Mouse (Mus musculus) myocyte (in vitro differentiated cells): Measurements from ENCODE around the gene Frk. TPM values are rescaled to one million over a fixed set of nuclear protein-coding genes. Genes with fewer than 3 reads are reported as not detected.
"Not testable (repeated sequence)": the region's sequence is repeated elsewhere in the genome, so short reads cannot be mapped to it uniquely, and the experiment has no call there.

Experiments used
- H3K27me3 ChIP-seq: one replicate; pipeline ENCODE4 v1.6.1; 2011; ENCODE audit not compliant: control insufficient read depth, insufficient read depth, insufficient read length
- H3K36me3 ChIP-seq: one replicate; pipeline ENCODE4 v1.6.1; 2011; ENCODE audit not compliant: control insufficient read depth, insufficient read depth
- H3K4me2 ChIP-seq: one replicate; pipeline ENCODE4 v1.6.1; 2011; ENCODE audit warnings: low read depth, control low read depth
- H3K4me3 ChIP-seq: one replicate; pipeline ENCODE4 v1.5.1; 2011; ENCODE audit warnings: mild to moderate bottlenecking, control low read depth, moderate library complexity
- H3K79me2 ChIP-seq: one replicate; pipeline ENCODE4 v1.6.1; 2011; ENCODE audit not compliant: control insufficient read depth, insufficient read depth
- H3ac ChIP-seq: one replicate; pipeline ENCODE4 v1.6.1; 2011; ENCODE audit not compliant: control insufficient read depth, insufficient read length
- CEBPB ChIP-seq: IDR thresholded peaks from 2 replicates; pipeline ENCODE4 v1.6.1; 2011; ENCODE audit warnings: mild to moderate bottlenecking, moderate library complexity; ENCODE audit not compliant: poor library complexity, insufficient read depth, severe bottlenecking
- E2F4 ChIP-seq: IDR thresholded peaks from one replicate; pipeline ENCODE4 v1.6.1; 2011; ENCODE audit warnings: mild to moderate bottlenecking, control low read depth, moderate library complexity; ENCODE audit not compliant: insufficient read depth
- MAX ChIP-seq: IDR thresholded peaks from one replicate; pipeline ENCODE4 v1.6.1; 2011; ENCODE audit warnings: low read depth, mild to moderate bottlenecking, control low read depth
- MYOD1 ChIP-seq, 3 experiments: IDR thresholded peaks; one replicate each; pipeline ENCODE4 v1.6.1; 2011; ENCODE audit warnings: control low read depth in 2 of 3, low read depth in 2 of 3, mild to moderate bottlenecking in 2 of 3, moderate library complexity in 1 of 3; ENCODE audit not compliant: insufficient read length in 2 of 3, control insufficient read depth in 1 of 3
- MYOG ChIP-seq, 3 experiments: IDR thresholded peaks; one replicate each; pipeline ENCODE4 v1.6.1; 2011; ENCODE audit warnings: control low read depth in 2 of 3, low read depth in 2 of 3, mild to moderate bottlenecking in 2 of 3; ENCODE audit not compliant: insufficient read length in 2 of 3, control insufficient read depth in 1 of 3, insufficient read depth in 1 of 3
- POLR2A ChIP-seq: IDR thresholded peaks from one replicate; pipeline ENCODE4 v1.6.1; 2011; ENCODE audit warnings: low read depth, mild to moderate bottlenecking, control low read depth, moderate library complexity; ENCODE audit not compliant: insufficient read length
- POLR2AphosphoS2 ChIP-seq: IDR thresholded peaks from one replicate; pipeline ENCODE4 v1.6.1; 2011; ENCODE audit warnings: low read depth, control low read depth; ENCODE audit not compliant: insufficient read length
- REST ChIP-seq: IDR thresholded peaks from one replicate; pipeline ENCODE4 v1.6.1; 2011; ENCODE audit warnings: mild to moderate bottlenecking, control low read depth, moderate library complexity; ENCODE audit not compliant: insufficient read depth, insufficient read length
- SRF ChIP-seq: IDR thresholded peaks from one replicate; pipeline ENCODE4 v1.6.1; 2011; ENCODE audit warnings: low read depth; ENCODE audit not compliant: control insufficient read depth, insufficient read length
- TCF12 ChIP-seq: IDR thresholded peaks from one replicate; pipeline ENCODE4 v1.6.1; 2011; ENCODE audit warnings: mild to moderate bottlenecking, control low read depth; ENCODE audit not compliant: poor library complexity, insufficient read depth, severe bottlenecking
- TCF3 ChIP-seq: IDR thresholded peaks from one replicate; pipeline ENCODE4 v1.6.1; 2011; ENCODE audit warnings: low read depth, control low read depth; ENCODE audit not compliant: insufficient read length
- USF1 ChIP-seq: IDR thresholded peaks from one replicate; pipeline ENCODE4 v1.6.1; 2011; ENCODE audit warnings: low read depth, mild to moderate bottlenecking, control low read depth, moderate library complexity
- polyA plus RNA-seq: library from polyadenylated mRNA; unstranded; fragments of >200 nt; fragmentation: generic; extraction: Trizol; gene quantifications from one replicate; pipeline ENCODE4 v1.2.1, GENCODE M21; 2012; ENCODE audit warnings: missing spikeins

Frk gene
- polyA plus RNA-seq = 0.90 TPM

DNA sequence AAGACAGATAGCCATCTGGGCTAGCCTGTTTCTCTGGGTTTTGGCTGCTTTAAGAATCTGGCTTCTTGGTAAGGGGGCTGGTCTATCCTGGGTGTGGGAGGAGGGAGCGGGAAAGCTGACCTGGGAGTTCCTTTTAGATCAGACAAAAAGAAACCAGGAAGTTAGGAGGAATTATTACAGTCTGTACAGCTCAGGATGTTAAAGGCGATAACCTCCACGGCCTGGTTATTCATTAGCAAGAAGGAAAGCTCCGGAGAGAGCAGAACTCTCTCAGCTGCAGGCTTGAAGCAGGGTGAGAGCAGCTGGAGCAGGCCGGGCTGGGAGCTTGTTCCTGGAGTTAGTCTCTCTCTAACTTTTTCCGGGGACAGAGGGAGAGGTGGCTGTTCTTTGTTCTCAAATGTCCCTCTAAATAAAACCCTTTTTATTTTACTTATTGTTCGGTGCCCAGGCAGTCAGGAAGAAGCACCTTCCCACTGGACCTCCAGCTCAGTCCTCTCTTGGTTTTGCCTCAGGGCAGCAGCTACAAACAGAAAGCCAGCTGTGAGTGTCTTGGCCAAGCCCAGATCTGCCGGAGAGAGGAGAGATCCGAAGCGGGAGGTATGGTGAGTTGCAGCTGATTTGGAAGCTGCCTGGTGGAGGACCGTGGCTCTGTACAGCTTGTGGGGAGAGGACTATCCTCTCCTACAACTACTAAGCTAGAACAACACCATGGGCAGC, at the start of gene Frk:
Gene Frk (plus strand): TSS at position 103 of the 717 bp plus-strand sequence.
- H3K36me3 ChIP-seq = no peaks in the 10 kb centered on the region
- peak within 1 kb of the TSS; percentile 24 for H3ac ChIP-seq
- TF ChIP-seq TCF12 (no peak), CEBPB (no peak), MYOD1 (IDR thresholded peaks at IDR 0.05; ENCODE audit: control insufficient read depth in 1 of 3, insufficient read length in 2 of 3, low read depth in 2 of 3) (peak in 1 of 3 experiments; percentile 3), POLR2A (peak; percentile 4)
- H3K4me2 ChIP-seq = peak within 1 kb of the TSS; percentile 84
- H3K4me3 ChIP-seq = peak within 1 kb of the TSS; percentile 75
- no peaks in the 10 kb centered on the region for H3K27me3 ChIP-seq
- H3K79me2 ChIP-seq = no peaks in the 10 kb centered on the region

DNA sequence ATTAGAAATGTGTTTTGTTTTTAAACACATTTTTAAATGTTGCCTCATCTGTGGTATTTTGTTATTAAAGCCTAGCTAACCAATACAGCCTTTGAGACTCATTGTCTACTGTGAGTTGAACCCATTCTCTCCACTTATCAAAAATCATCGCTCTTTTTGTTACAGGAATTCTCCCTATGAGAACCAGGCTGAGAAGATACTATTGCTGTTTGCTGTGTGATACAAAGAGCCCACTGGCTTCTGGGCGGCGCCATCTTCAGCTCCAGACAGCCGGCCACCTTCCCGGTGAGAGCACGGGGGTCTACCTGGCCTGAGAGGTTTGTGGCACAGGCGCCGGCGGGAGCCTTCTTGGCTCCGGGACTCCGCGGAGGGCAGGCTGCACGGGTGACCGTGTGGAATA, 49.0 kb upstream of the Frk start:
- not testable (repeated sequence) for H3K36me3 ChIP-seq, H3K27me3 ChIP-seq, H3K4me3 ChIP-seq, H3ac ChIP-seq, H3K79me2 ChIP-seq, H3K4me2 ChIP-seq

DNA sequence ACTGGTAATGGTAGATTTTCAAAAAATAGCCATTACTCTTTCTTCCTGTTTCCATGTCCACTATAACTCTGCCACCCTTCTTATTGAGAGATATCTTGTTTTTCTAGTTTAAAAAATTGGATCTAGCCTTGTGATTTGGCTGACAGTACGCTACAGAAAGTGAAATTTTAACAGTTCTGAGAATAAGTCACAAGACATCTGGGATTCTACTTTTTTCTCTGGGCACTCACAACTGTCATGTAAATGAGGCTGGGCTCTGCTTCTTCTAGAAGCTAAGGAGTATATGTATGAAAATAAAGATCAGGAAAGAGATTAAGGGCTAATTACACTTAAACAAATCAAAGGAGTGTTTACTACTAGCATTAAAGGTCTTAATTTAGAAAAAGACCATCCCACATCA, 33.7 kb upstream of the Frk start:
- H3K79me2 ChIP-seq = no peaks in the 10 kb centered on the region
- H3ac ChIP-seq = no peak overlapping the region
- H3K36me3 ChIP-seq = no peaks in the 10 kb centered on the region
- no peaks in the 10 kb centered on the region for H3K27me3 ChIP-seq
- no peak overlapping the region for H3K4me3 ChIP-seq
- no peak overlapping the region for H3K4me2 ChIP-seq
- TF ChIP-seq POLR2A = no peak

DNA sequence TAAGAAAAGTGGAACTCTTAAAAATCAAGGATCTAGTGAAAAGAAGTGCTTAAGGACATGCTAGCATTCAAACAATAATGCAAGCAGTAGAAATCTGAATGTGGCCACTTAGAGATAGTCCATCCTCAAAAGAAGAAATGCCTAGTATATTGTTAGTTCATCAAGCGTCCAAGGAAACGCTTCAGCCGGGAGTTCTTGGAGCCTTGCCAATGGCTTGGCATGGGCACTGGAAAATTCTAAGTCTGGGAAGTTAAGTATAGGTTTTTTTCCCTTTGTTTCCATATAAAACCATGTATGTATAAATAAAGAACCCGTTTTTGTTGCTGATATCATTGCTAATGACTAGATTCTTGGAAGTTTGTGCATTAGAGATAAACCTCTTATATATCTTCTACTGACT, 21.7 kb upstream of the Frk start:
- H3K36me3 ChIP-seq = no peaks in the 10 kb centered on the region
- no peak overlapping the region for H3K4me2 ChIP-seq
- H3K4me3 ChIP-seq = no peak overlapping the region
- TF ChIP-seq E2F4 = no peak
- no peak for TF ChIP-seq SRF
- TF ChIP-seq POLR2A = no peak
- no peak for TF ChIP-seq POLR2AphosphoS2
- no peak for TF ChIP-seq REST
- no peak for TF ChIP-seq TCF12
- TF ChIP-seq TCF3 = no peak
- TF ChIP-seq MYOG (IDR thresholded peaks at IDR 0.05; ENCODE audit: control insufficient read depth in 1 of 3, insufficient read depth in 1 of 3, insufficient read length in 2 of 3, low read depth in 2 of 3) = no peak
- TF ChIP-seq MYOD1 (IDR thresholded peaks at IDR 0.05; ENCODE audit: control insufficient read depth in 1 of 3, insufficient read length in 2 of 3, low read depth in 2 of 3) = no peak
- no peak for TF ChIP-seq CEBPB
- TF ChIP-seq MAX = no peak
- no peak for TF ChIP-seq USF1
- no peak overlapping the region for H3ac ChIP-seq
- H3K27me3 ChIP-seq = no peaks in the 10 kb centered on the region
- H3K79me2 ChIP-seq = no peaks in the 10 kb centered on the region

DNA sequence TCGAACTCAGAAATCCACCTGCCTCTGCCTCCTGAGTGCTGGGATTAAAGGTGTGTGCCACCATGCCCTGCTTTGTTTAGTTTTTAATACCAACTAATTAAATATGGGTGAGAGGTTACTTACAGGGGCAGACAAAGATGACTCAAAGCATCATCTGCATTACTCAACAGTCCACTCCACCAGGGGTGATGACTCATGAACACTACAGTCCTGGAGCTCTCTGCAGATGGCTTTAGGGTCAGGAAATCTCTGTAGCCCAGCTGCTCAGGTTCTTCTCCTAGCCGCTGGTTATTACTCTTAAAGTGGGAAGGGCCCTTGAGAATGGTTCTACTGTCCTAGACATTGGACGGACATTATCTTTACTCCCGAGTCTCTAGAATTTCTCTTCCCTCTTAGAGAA, 18.9 kb upstream of the Frk start:
- no peaks in the 10 kb centered on the region for H3K79me2 ChIP-seq

DNA sequence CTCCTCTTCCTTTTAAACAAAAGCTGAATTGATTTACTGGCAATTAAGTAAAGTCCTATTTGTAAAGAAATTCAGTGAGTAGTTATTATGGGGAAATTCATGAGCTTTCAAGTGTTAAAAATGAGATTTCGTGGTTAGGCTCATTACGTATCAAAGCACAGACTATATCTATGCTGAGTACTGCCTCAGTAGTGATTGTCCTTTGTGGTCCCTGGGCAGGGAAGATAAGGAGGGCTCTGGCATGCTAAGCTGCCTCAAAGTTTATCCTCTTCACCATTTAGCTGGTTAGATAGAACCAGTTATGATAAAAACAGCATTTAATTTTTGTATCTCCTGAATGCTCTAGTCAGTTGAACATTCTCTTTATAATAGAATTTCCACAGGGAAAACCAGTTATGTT, 14.2 kb upstream of the Frk start:
- Histone ChIP-seq H3K4me3 (no peak overlapping the region), H3ac (no peak overlapping the region), H3K27me3 (no peaks in the 10 kb centered on the region)

More for the DNA sequence above, 18.9 kb upstream of the Frk start:
- no peak overlapping the region for H3K4me3 ChIP-seq
- no peaks in the 10 kb centered on the region for H3K27me3 ChIP-seq
- no peak overlapping the region for H3K4me2 ChIP-seq
- no peak for TF ChIP-seq USF1
- TF ChIP-seq MYOD1 (IDR thresholded peaks at IDR 0.05; ENCODE audit: control insufficient read depth in 1 of 3, insufficient read length in 2 of 3, low read depth in 2 of 3) = peak in 1 of 3 experiments; percentile 54
- TF ChIP-seq MAX = no peak
- TF ChIP-seq TCF12 = peak; percentile 3
- no peak for TF ChIP-seq REST
- no peak for TF ChIP-seq E2F4
- TF ChIP-seq MYOG (IDR thresholded peaks at IDR 0.05; ENCODE audit: control insufficient read depth in 1 of 3, insufficient read depth in 1 of 3, insufficient read length in 2 of 3, low read depth in 2 of 3) = no peak
- peak; percentile 85 for TF ChIP-seq CEBPB
- TF ChIP-seq POLR2A = no peak
- no peak overlapping the region for H3ac ChIP-seq
- no peaks in the 10 kb centered on the region for H3K36me3 ChIP-seq

More for the DNA sequence above, 14.2 kb upstream of the Frk start:
- Histone ChIP-seq H3K36me3 (no peaks in the 10 kb centered on the region), H3K4me2 (no peak overlapping the region), H3K79me2 (no peaks in the 10 kb centered on the region)
- TF ChIP-seq TCF12 (no peak), SRF (no peak), TCF3 (no peak), POLR2A (no peak)
